Mouse (Mus musculus): ENCODE data around the gene Pgrmc2. TPM values are rescaled to one million over a fixed set of nuclear protein-coding genes. Genes with fewer than 3 reads are reported as not detected.

The Pgrmc2 gene
- total RNA-seq (2012; rRNA removed), result 61.5 and 82.7 TPM in 2 replicates

DNA sequence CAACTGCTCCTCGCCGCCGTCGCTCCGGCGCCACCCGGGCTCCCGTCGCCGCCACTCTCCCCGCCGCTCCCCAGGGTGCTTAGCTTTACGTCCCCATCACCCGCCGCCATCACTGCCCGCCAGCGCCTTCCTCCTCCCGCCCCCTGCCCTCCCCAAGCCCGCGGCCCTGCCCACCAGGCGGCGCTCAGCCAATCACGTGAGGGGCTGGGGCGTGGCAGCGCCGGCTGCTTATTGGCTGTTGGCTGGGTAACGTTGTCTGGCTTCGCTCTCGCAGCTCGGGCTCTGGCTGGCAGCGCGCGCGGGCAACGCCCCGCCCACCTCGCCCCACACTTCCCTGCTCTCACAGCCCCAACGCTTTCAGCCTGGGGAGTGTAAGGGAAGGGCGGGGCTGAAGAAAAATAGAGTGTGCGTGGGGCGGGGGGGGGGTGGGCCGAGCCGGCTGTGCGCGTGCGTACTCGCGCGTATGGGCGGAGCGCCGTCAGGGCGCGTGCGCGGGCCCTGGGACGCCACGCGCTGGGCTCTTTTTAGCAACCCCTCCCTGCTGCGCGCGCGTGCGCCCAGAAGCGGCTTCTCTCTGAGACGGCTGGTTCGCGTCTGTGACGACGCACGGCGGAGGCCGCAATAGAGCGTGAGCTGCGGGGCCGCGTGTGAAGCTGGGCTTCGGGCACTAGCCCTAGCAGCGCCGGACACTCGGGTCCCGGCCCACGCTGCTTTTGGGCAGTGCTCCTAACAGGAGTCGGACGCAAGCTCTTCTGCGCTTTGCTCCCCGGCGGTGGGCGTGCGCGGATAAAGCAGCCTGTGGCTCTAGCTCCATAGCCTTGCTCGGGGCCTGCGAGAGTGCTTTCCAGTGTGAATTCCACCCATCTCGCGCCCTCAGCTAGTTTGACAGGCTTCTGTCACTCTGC is at the start of gene Pgrmc2:
Pgrmc2 (minus strand) TSS at position 162 of the 905 bp plus-strand sequence.
- Histone ChIP-seq H3K4me3 (ENCODE audit: insufficient read depth in 1 of 2, low read depth in 1 of 2, low read length in 2 of 2, poor library complexity in 1 of 2, severe bottlenecking in 1 of 2) (peak within 1 kb of the TSS; percentile 91), H3K9me3 (ENCODE audit: control insufficient read depth, insufficient read depth, low read depth, low read length) (no peaks in the 10 kb centered on the region), H3K36me3 (ENCODE audit: control insufficient read depth, insufficient read depth, low read length, poor library complexity, severe bottlenecking) (no peaks in the 10 kb centered on the region), H3K4me1 (ENCODE audit: control insufficient read depth in 2 of 2, insufficient read depth in 2 of 2, low read length in 2 of 2, poor library complexity in 1 of 2) (peaks cover 5% of the 10 kb centered on the region in 2 experiments; a peak in 3 of 4 replicates), H3K27ac (ENCODE audit: insufficient read depth, low read depth, low read length, poor library complexity, severe bottlenecking) (peak within 1 kb of the TSS; percentile 45), H3K9ac (ENCODE audit: insufficient read depth, low read depth, low read length, poor library complexity, severe bottlenecking) (peak within 1 kb of the TSS; percentile 92)
- in situ Hi-C loops (cut with MboI; ENCODE audit: low sequenced_read_pairs in 2 of 2, unreplicated experiment in 2 of 2), result no loop called here
- TF ChIP-seq ZNF384 (IDR thresholded peaks at IDR 0.05; ENCODE audit: low read depth, low read length), result no peak
- no peak for TF ChIP-seq CHD2 (IDR thresholded peaks at IDR 0.05; ENCODE audit: low read depth, low read length)
- no peak for TF ChIP-seq HCFC1 (IDR thresholded peaks at IDR 0.05; ENCODE audit: borderline replicate concordance, insufficient read depth, low read length)
- TF ChIP-seq MAFK (IDR thresholded peaks at IDR 0.05; ENCODE audit: insufficient read depth, low read depth, low read length), result no peak
- TF ChIP-seq ZC3H11A (IDR thresholded peaks at IDR 0.05; ENCODE audit: borderline replicate concordance, low read depth, low read length), result no peak
- DNase-seq (ENCODE audit: low read depth, low spot score), result peak; percentile 93

DNA sequence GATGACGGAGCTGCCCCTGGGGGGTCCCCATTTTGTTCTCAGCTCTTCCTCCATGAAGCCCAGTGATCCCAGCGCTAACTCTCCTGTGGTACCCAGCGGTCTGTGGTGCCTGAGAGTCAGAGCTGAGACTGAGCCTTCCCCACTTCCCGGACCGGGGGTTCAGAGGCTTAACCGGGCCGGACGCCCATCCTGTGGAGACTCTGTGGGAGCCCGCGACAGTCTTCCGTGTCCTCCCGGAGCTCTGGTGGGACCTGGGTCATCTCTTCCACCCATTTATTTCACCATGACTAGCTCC is 41.1 kb upstream of the Pgrmc2 start:
- H3K9ac ChIP-seq (ENCODE audit: insufficient read depth, low read depth, low read length, poor library complexity, severe bottlenecking), result no peak overlapping the region
- H3K27ac ChIP-seq (ENCODE audit: insufficient read depth, low read depth, low read length, poor library complexity, severe bottlenecking), result no peak overlapping the region
- peaks cover 0 to 6% of the 10 kb centered on the region in 2 experiments; a peak in 2 of 4 replicates for H3K4me1 ChIP-seq (ENCODE audit: control insufficient read depth in 2 of 2, insufficient read depth in 2 of 2, low read length in 2 of 2, poor library complexity in 1 of 2)
- H3K9me3 ChIP-seq (ENCODE audit: control insufficient read depth, insufficient read depth, low read depth, low read length), result no peaks in the 10 kb centered on the region
- H3K4me3 ChIP-seq (ENCODE audit: insufficient read depth in 1 of 2, low read depth in 1 of 2, low read length in 2 of 2, poor library complexity in 1 of 2, severe bottlenecking in 1 of 2), result 0 out of 4 replicates have a peak overlapping the region, but pooled peaks of 1 of the 2 experiments have one; percentile 10
- no peaks in the 10 kb centered on the region for H3K36me3 ChIP-seq (ENCODE audit: control insufficient read depth, insufficient read depth, low read length, poor library complexity, severe bottlenecking)
- in situ Hi-C loops (cut with MboI; ENCODE audit: low sequenced_read_pairs in 2 of 2, unreplicated experiment in 2 of 2), result no loop called here
- TF ChIP-seq ZNF384 (IDR thresholded peaks at IDR 0.05; ENCODE audit: low read depth, low read length), result no peak
- TF ChIP-seq MAFK (IDR thresholded peaks at IDR 0.05; ENCODE audit: insufficient read depth, low read depth, low read length), result no peak
- DNase-seq (ENCODE audit: low read depth, low spot score), result no peak

DNA sequence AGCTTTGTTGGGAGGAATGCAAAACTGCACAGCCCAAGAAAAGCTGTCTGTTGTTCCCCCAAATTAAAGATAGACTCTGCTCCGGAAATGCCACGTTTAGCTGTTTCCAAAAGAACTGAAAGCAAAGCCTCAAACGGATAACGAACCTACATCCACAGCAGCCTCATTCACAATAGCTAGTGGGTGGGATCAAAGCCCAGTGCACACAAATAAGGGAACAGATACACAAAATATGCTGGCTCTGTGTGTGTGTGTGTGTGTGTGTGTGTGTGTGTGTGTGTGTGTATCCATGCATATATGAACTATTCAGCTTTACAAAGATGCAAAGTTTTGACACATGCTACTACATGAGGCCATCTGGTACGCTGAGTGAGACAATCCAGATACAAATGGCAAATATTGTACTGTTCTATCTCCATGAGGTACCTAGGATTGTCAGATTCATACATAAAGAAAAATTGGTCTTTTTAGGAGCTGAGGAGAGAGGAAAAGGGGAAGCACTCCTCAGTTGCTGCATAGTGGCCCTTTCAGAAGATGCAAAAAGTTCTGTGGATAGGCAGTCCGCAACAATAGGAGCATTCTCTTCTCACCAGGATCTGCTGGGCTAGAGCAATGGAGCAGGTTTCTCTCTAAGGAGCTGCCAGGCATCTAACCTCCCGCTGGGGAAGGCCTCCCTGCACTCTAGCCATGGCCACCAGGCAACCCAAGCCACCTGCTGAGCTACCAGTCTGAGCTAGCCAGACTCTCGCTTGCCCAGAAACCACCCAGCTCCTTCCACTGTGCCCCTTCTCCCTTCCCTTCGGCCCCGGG is 40.5 kb upstream of the Pgrmc2 start:
- Histone ChIP-seq H3K9ac (ENCODE audit: insufficient read depth, low read depth, low read length, poor library complexity, severe bottlenecking) (no peak overlapping the region), H3K4me1 (ENCODE audit: control insufficient read depth in 2 of 2, insufficient read depth in 2 of 2, low read length in 2 of 2, poor library complexity in 1 of 2) (peaks cover 0 to 6% of the 10 kb centered on the region in 2 experiments; a peak in 2 of 4 replicates), H3K9me3 (ENCODE audit: control insufficient read depth, insufficient read depth, low read depth, low read length) (no peaks in the 10 kb centered on the region), H3K27ac (ENCODE audit: insufficient read depth, low read depth, low read length, poor library complexity, severe bottlenecking) (no peak overlapping the region; the same call in 1 of the 2 replicates), H3K4me3 (ENCODE audit: insufficient read depth in 1 of 2, low read depth in 1 of 2, low read length in 2 of 2, poor library complexity in 1 of 2, severe bottlenecking in 1 of 2) (0 out of 4 replicates have a peak overlapping the region, but pooled peaks of 1 of the 2 experiments have one; percentile 10), H3K36me3 (ENCODE audit: control insufficient read depth, insufficient read depth, low read length, poor library complexity, severe bottlenecking) (no peaks in the 10 kb centered on the region)
- DNase-seq (ENCODE audit: low read depth, low spot score), result peak; percentile 35
- TF ChIP-seq CHD2 (IDR thresholded peaks at IDR 0.05; ENCODE audit: low read depth, low read length), result no peak
- no peak for TF ChIP-seq MAFK (IDR thresholded peaks at IDR 0.05; ENCODE audit: insufficient read depth, low read depth, low read length)
- TF ChIP-seq ZC3H11A (IDR thresholded peaks at IDR 0.05; ENCODE audit: borderline replicate concordance, low read depth, low read length), result no peak
- TF ChIP-seq HCFC1 (IDR thresholded peaks at IDR 0.05; ENCODE audit: borderline replicate concordance, insufficient read depth, low read length), result no peak
- TF ChIP-seq ZNF384 (IDR thresholded peaks at IDR 0.05; ENCODE audit: low read depth, low read length), result no peak
- in situ Hi-C loops (cut with MboI; ENCODE audit: low sequenced_read_pairs in 2 of 2, unreplicated experiment in 2 of 2), result no loop called here

DNA sequence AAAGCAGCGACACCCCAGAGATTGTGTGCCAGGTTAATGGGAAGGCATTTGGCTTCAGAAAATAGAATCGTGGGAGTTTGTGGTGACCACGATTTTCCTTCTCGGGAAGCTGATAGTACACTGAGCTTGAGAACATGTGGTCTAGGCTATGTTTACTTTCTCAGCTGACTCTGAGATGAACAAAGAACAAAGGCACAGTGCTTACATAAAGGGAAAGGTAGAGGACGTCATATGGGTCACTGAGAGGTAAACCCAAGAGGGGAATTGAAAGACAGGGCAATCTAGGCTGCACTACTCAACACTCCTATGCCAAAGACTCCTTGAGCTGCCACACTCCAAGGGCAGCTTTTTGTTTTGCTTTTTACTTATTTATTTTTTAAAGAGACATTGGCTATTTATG is 35.3 kb upstream of the Pgrmc2 start:
- Histone ChIP-seq H3K9me3 (ENCODE audit: control insufficient read depth, insufficient read depth, low read depth, low read length) (no peaks in the 10 kb centered on the region), H3K9ac (ENCODE audit: insufficient read depth, low read depth, low read length, poor library complexity, severe bottlenecking) (no peak overlapping the region), H3K4me3 (ENCODE audit: insufficient read depth in 1 of 2, low read depth in 1 of 2, low read length in 2 of 2, poor library complexity in 1 of 2, severe bottlenecking in 1 of 2) (no peak overlapping the region), H3K36me3 (ENCODE audit: control insufficient read depth, insufficient read depth, low read length, poor library complexity, severe bottlenecking) (no peaks in the 10 kb centered on the region), H3K27ac (ENCODE audit: insufficient read depth, low read depth, low read length, poor library complexity, severe bottlenecking) (no peak overlapping the region), H3K4me1 (ENCODE audit: control insufficient read depth in 2 of 2, insufficient read depth in 2 of 2, low read length in 2 of 2, poor library complexity in 1 of 2) (0 out of 4 replicates have a peak, but pooled peaks cover 0 to 1% of the 10 kb centered on the region in 2 experiments)
- in situ Hi-C loops (cut with MboI; ENCODE audit: low sequenced_read_pairs in 2 of 2, unreplicated experiment in 2 of 2), result no loop called here
- TF ChIP-seq ZC3H11A (IDR thresholded peaks at IDR 0.05; ENCODE audit: borderline replicate concordance, low read depth, low read length), result no peak
- no peak for TF ChIP-seq HCFC1 (IDR thresholded peaks at IDR 0.05; ENCODE audit: borderline replicate concordance, insufficient read depth, low read length)
- no peak for TF ChIP-seq ZNF384 (IDR thresholded peaks at IDR 0.05; ENCODE audit: low read depth, low read length)
- TF ChIP-seq MAFK (IDR thresholded peaks at IDR 0.05; ENCODE audit: insufficient read depth, low read depth, low read length), result no peak
- no peak for TF ChIP-seq CHD2 (IDR thresholded peaks at IDR 0.05; ENCODE audit: low read depth, low read length)
- no peak for DNase-seq (ENCODE audit: low read depth, low spot score)
